Mouse (Mus musculus): Measurements from ENCODE around the gene Tlr2.

DNA sequence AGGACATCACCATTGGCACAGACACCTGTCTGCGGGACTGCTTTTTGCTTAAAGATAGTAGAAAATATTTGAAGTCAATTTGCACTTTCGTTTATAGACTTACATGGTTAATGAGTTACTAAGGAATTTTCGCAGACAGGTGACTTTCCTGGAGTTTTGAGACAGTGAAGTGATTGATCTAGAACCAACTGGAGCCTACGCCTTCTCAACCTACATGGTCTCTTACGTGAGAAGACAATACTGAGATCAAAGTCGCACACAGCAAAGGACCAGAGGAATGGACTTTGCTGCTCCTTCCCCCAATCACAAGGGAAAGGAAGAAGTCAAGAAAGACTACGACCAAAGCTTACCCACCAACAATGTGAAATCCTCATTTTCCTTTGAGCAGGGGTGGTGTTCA lies 42.1 kb downstream of the Tlr2 start:
- TF ChIP-seq CTCF (IDR thresholded peaks at IDR 0.05; ENCODE audit: insufficient read depth, low read length): no peak
- TF ChIP-seq POLR2A (IDR thresholded peaks at IDR 0.05; ENCODE audit: borderline replicate concordance, extremely low read depth, low read depth, low read length): no peak
